Mouse (Mus musculus): ENCODE data around the gene Il6st.

DNA sequence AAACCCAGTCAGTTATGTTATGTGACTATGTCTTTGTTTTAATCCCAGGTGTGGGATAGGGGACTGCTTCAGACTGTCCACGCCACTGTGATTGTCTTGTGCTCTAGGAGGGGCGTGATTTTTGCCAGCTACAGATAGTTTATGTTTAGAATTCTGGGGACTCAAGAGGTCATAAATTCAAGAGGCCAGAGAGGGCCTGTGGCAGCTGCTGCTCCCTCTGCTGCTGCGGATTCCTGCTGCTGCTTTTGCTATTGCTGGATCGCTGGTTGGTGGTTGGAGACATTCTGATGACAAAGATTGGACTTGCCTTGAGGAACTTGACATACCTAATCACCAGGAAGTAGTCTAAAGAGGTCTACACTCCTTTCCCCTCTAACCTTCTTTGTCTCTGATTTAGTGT is 72.7 kb downstream of the Il6st start:
- no peak for TF ChIP-seq CTCF (IDR thresholded peaks at IDR 0.05; ENCODE audit: borderline replicate concordance, control insufficient read depth, extremely low read depth, insufficient read depth, low read length, poor library complexity)
- no peak for TF ChIP-seq POLR2A (IDR thresholded peaks at IDR 0.05; ENCODE audit: control insufficient read depth, extremely low read depth, insufficient read depth, low read length, poor library complexity)
